Mouse (Mus musculus) myocyte (in vitro differentiated cells): ENCODE measurements around the gene Cdk19. TPM values are rescaled to one million over a fixed set of nuclear protein-coding genes. Genes with fewer than 3 reads are reported as not detected.

Experiments used
- H3K27me3 ChIP-seq: one replicate; pipeline ENCODE4 v1.6.1; 2011; ENCODE audit not compliant: control insufficient read depth, insufficient read depth, insufficient read length
- H3K36me3 ChIP-seq: one replicate; pipeline ENCODE4 v1.6.1; 2011; ENCODE audit not compliant: control insufficient read depth, insufficient read depth
- H3K4me2 ChIP-seq: one replicate; pipeline ENCODE4 v1.6.1; 2011; ENCODE audit warnings: low read depth, control low read depth
- H3K4me3 ChIP-seq: one replicate; pipeline ENCODE4 v1.5.1; 2011; ENCODE audit warnings: mild to moderate bottlenecking, control low read depth, moderate library complexity
- H3K79me2 ChIP-seq: one replicate; pipeline ENCODE4 v1.6.1; 2011; ENCODE audit not compliant: control insufficient read depth, insufficient read depth
- H3ac ChIP-seq: one replicate; pipeline ENCODE4 v1.6.1; 2011; ENCODE audit not compliant: control insufficient read depth, insufficient read length
- CEBPB ChIP-seq: IDR thresholded peaks from 2 replicates; pipeline ENCODE4 v1.6.1; 2011; ENCODE audit warnings: mild to moderate bottlenecking, moderate library complexity; ENCODE audit not compliant: poor library complexity, insufficient read depth, severe bottlenecking
- E2F4 ChIP-seq: IDR thresholded peaks from one replicate; pipeline ENCODE4 v1.6.1; 2011; ENCODE audit warnings: mild to moderate bottlenecking, control low read depth, moderate library complexity; ENCODE audit not compliant: insufficient read depth
- MAX ChIP-seq: IDR thresholded peaks from one replicate; pipeline ENCODE4 v1.6.1; 2011; ENCODE audit warnings: low read depth, mild to moderate bottlenecking, control low read depth
- MYOD1 ChIP-seq, 3 experiments: IDR thresholded peaks; one replicate each; pipeline ENCODE4 v1.6.1; 2011; ENCODE audit warnings: control low read depth in 2 of 3, low read depth in 2 of 3, mild to moderate bottlenecking in 2 of 3, moderate library complexity in 1 of 3; ENCODE audit not compliant: insufficient read length in 2 of 3, control insufficient read depth in 1 of 3
- MYOG ChIP-seq, 3 experiments: IDR thresholded peaks; one replicate each; pipeline ENCODE4 v1.6.1; 2011; ENCODE audit warnings: control low read depth in 2 of 3, low read depth in 2 of 3, mild to moderate bottlenecking in 2 of 3; ENCODE audit not compliant: insufficient read length in 2 of 3, control insufficient read depth in 1 of 3, insufficient read depth in 1 of 3
- POLR2A ChIP-seq: IDR thresholded peaks from one replicate; pipeline ENCODE4 v1.6.1; 2011; ENCODE audit warnings: low read depth, mild to moderate bottlenecking, control low read depth, moderate library complexity; ENCODE audit not compliant: insufficient read length
- POLR2AphosphoS2 ChIP-seq: IDR thresholded peaks from one replicate; pipeline ENCODE4 v1.6.1; 2011; ENCODE audit warnings: low read depth, control low read depth; ENCODE audit not compliant: insufficient read length
- REST ChIP-seq: IDR thresholded peaks from one replicate; pipeline ENCODE4 v1.6.1; 2011; ENCODE audit warnings: mild to moderate bottlenecking, control low read depth, moderate library complexity; ENCODE audit not compliant: insufficient read depth, insufficient read length
- SRF ChIP-seq: IDR thresholded peaks from one replicate; pipeline ENCODE4 v1.6.1; 2011; ENCODE audit warnings: low read depth; ENCODE audit not compliant: control insufficient read depth, insufficient read length
- TCF12 ChIP-seq: IDR thresholded peaks from one replicate; pipeline ENCODE4 v1.6.1; 2011; ENCODE audit warnings: mild to moderate bottlenecking, control low read depth; ENCODE audit not compliant: poor library complexity, insufficient read depth, severe bottlenecking
- TCF3 ChIP-seq: IDR thresholded peaks from one replicate; pipeline ENCODE4 v1.6.1; 2011; ENCODE audit warnings: low read depth, control low read depth; ENCODE audit not compliant: insufficient read length
- USF1 ChIP-seq: IDR thresholded peaks from one replicate; pipeline ENCODE4 v1.6.1; 2011; ENCODE audit warnings: low read depth, mild to moderate bottlenecking, control low read depth, moderate library complexity
- polyA plus RNA-seq: library from polyadenylated mRNA; unstranded; fragments of >200 nt; fragmentation: generic; extraction: Trizol; gene quantifications from one replicate; pipeline ENCODE4 v1.2.1, GENCODE M21; 2012; ENCODE audit warnings: missing spikeins

Gene Cdk19
- polyA plus RNA-seq, 1 experiment = 5.3 TPM

DNA sequence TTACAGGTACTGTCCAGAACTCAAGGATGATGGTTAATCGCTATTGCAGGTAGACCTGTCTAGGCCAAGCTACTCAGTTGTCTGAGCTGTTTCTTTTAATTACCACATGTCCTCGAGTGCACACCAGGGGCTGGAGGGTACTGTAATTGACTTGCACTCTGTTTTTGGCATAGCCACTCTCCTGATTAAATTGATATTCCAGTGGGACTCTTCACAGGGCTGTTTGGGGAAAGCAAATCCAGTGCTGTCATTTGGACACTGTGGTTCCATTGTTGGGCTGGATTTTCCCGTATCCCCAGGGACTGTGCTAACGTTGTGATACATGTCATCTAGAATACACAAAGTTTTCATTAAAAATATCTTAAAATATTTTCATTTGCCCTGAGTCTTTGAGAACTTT lies 11.8 kb downstream of the Cdk19 start:
- no peak overlapping the region for H3K4me2 ChIP-seq
- H3K79me2 ChIP-seq = no peaks in the 10 kb centered on the region
- no peaks in the 10 kb centered on the region for H3K27me3 ChIP-seq
- H3K36me3 ChIP-seq = no peaks in the 10 kb centered on the region
- TF ChIP-seq TCF3 (no peak), E2F4 (no peak), POLR2AphosphoS2 (no peak), MYOG (IDR thresholded peaks at IDR 0.05; ENCODE audit: control insufficient read depth in 1 of 3, insufficient read depth in 1 of 3, insufficient read length in 2 of 3, low read depth in 2 of 3) (no peak), MAX (no peak), POLR2A (no peak), CEBPB (no peak), TCF12 (no peak), USF1 (no peak), MYOD1 (IDR thresholded peaks at IDR 0.05; ENCODE audit: control insufficient read depth in 1 of 3, insufficient read length in 2 of 3, low read depth in 2 of 3) (no peak), REST (no peak), SRF (no peak)
- peak overlapping the region; percentile 45 for H3K4me3 ChIP-seq
- H3ac ChIP-seq = no peak overlapping the region

DNA sequence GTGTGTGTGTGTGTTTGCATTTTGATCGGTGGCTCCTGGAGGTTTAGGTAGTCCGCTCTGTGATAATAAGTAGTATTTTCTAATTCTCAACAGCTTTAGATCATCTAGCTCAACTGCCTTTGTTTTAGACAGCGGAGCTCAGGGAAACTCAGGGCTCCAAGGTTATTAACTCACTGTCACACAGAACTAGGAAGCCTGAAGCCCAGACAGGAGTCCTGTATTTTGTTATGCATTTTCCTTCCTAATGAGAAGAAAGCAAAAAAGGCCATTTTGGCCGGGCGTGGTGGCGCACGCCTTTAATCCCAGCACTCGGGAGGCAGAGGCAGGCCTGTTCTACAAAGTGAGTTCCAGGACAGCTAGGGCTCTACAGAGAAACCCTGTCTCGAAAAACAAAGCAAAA lies 14.7 kb downstream of the Cdk19 start:
- Histone ChIP-seq H3K4me3 (no peak overlapping the region), H3ac (no peak overlapping the region), H3K27me3 (no peaks in the 10 kb centered on the region), H3K4me2 (no peak overlapping the region), H3K79me2 (no peaks in the 10 kb centered on the region), H3K36me3 (no peaks in the 10 kb centered on the region)
- TF ChIP-seq POLR2AphosphoS2 (no peak), E2F4 (no peak), USF1 (no peak), MAX (no peak), TCF12 (no peak), SRF (no peak), MYOG (IDR thresholded peaks at IDR 0.05; ENCODE audit: control insufficient read depth in 1 of 3, insufficient read depth in 1 of 3, insufficient read length in 2 of 3, low read depth in 2 of 3) (no peak), MYOD1 (IDR thresholded peaks at IDR 0.05; ENCODE audit: control insufficient read depth in 1 of 3, insufficient read length in 2 of 3, low read depth in 2 of 3) (no peak)

DNA sequence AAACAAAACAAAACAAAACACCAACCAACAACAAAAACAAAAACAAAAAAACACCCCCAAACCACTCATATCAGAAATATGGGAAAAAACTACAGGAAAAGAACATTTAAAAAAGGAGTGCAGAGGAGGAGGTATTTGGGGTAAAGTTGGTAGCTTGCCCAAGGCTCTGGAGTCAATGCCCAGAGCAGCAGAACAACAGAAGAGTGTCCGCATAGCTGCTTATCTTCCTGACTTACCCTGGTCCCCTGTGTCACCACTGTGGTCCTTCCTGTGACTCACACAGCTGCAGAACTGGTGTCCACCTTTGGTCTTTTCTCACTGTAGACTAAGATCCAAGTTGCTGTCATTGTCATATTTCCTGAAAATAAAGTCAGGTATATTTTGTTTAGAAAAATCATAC lies 15.2 kb downstream of the Cdk19 start:
- Histone ChIP-seq H3ac (no peak overlapping the region), H3K4me2 (no peak overlapping the region), H3K27me3 (no peaks in the 10 kb centered on the region), H3K36me3 (no peaks in the 10 kb centered on the region), H3K79me2 (no peaks in the 10 kb centered on the region), H3K4me3 (no peak overlapping the region)
- no peak for TF ChIP-seq CEBPB
- TF ChIP-seq MYOD1 (IDR thresholded peaks at IDR 0.05; ENCODE audit: control insufficient read depth in 1 of 3, insufficient read length in 2 of 3, low read depth in 2 of 3) = no peak
- no peak for TF ChIP-seq TCF3
- TF ChIP-seq REST = no peak

DNA sequence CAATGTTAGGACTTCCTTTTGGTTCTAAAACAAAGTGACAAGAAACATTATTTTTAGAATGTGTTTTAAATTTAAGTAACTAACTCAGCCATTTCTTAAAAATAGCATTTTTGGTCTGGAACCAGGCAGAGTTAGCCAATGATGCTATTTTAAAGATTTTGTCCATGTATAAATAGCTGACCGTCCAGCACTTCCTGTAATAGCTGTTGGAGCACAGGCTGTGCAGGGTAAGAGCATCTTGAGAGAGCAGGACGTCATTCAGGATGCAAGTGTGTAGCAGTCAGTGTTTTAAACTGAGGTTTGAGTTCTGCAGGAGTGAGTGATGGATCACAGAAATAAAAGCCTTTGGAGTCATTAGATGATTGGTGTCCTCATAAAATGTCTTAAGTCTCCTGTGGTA lies 18.8 kb downstream of the Cdk19 start:
- Histone ChIP-seq H3K36me3 (no peaks in the 10 kb centered on the region), H3K4me2 (no peak overlapping the region), H3ac (no peak overlapping the region), H3K79me2 (no peaks in the 10 kb centered on the region), H3K27me3 (no peaks in the 10 kb centered on the region), H3K4me3 (no peak overlapping the region)
- no peak for TF ChIP-seq TCF12
- TF ChIP-seq POLR2A = no peak
- no peak for TF ChIP-seq USF1
- TF ChIP-seq SRF = no peak
- TF ChIP-seq MAX = no peak
- TF ChIP-seq CEBPB = no peak
- TF ChIP-seq POLR2AphosphoS2 = no peak
- TF ChIP-seq MYOG (IDR thresholded peaks at IDR 0.05; ENCODE audit: control insufficient read depth in 1 of 3, insufficient read depth in 1 of 3, insufficient read length in 2 of 3, low read depth in 2 of 3) = no peak
- TF ChIP-seq TCF3 = no peak
- no peak for TF ChIP-seq E2F4
- no peak for TF ChIP-seq MYOD1 (IDR thresholded peaks at IDR 0.05; ENCODE audit: control insufficient read depth in 1 of 3, insufficient read length in 2 of 3, low read depth in 2 of 3)
- no peak for TF ChIP-seq REST

DNA sequence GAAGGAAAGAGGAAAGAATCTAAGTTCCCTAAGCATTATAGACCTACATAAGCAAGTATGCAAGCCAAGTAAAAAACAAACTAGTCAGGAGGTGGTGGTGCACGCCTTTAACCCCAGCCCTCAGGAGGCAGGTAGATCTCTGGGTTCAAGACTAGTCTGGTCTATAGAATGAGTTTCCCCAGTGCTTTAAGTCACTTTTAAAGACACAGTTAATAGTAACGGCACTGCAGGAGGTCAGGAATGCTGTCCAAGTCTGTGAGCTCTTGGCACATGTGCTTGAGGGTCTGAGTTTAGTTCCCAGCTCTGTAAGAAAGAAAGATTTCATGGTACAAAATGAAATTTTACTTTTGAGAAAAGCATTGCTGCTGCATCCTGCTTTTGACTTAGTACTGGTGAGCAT lies 19.8 kb downstream of the Cdk19 start:
- Histone ChIP-seq H3K36me3 (no peaks in the 10 kb centered on the region), H3K4me3 (no peak overlapping the region), H3K27me3 (no peaks in the 10 kb centered on the region), H3ac (no peak overlapping the region), H3K79me2 (no peaks in the 10 kb centered on the region), H3K4me2 (no peak overlapping the region)
- TF ChIP-seq E2F4 (no peak), POLR2AphosphoS2 (no peak), MAX (no peak), USF1 (no peak), SRF (no peak), MYOD1 (IDR thresholded peaks at IDR 0.05; ENCODE audit: control insufficient read depth in 1 of 3, insufficient read length in 2 of 3, low read depth in 2 of 3) (no peak), MYOG (IDR thresholded peaks at IDR 0.05; ENCODE audit: control insufficient read depth in 1 of 3, insufficient read depth in 1 of 3, insufficient read length in 2 of 3, low read depth in 2 of 3) (no peak), REST (no peak), CEBPB (no peak)
